Mouse (Mus musculus) CD4-positive helper T cell, adult 2 months (primary cell): ENCODE results near the gene Srebf1.
A peak's percentile ranks its signal among the peaks of the same experiment; 100 is the strongest.

Source experiments
- DNase-seq: peaks from one replicate; pipeline ENCODE4 v3.0.0-alpha.2; 2012; ENCODE audit warnings: low read depth, missing footprints, low spot score

The Srebf1 gene

DNA sequence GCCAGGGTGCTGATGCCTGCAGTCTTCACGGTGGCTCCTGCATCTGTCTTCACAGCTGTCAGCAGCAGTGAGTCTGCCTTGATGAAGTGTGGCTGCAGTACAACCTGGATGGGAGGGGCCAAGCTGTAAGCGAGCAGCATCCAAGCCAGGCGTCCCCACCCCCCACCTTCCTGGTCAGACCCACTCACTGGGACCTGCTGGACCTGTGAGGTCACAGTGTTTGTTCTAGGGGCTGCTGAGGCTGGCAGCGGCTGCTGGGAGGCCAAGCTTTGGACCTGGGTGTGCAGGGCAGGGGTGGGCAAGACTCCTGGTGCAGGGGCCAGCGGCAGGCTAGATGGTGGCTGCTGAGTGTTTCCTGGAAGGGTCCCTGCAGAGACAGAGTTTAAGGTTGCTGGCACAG lies 16.2 kb downstream of the Srebf1 start:
- DNase-seq: no peak

DNA sequence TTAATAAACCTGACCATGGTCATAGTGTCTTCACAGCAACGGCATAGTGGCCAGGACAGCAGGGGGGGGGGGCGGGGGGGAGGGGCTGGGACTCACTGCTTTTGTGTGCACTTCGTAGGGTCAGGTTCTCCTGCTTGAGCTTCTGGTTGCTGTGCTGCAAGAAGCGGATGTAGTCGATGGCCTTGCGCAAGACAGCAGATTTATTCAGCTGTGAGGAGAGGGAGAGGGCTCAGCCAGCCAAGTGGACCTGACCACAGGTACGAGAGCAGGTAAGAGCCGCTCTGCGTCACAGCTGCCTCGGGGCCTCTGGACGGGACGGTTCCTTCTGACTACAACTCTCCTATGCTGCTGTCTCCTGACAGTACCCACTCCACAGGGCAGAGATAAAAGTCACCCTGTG lies 17.4 kb downstream of the Srebf1 start:
- DNase-seq: no peak

DNA sequence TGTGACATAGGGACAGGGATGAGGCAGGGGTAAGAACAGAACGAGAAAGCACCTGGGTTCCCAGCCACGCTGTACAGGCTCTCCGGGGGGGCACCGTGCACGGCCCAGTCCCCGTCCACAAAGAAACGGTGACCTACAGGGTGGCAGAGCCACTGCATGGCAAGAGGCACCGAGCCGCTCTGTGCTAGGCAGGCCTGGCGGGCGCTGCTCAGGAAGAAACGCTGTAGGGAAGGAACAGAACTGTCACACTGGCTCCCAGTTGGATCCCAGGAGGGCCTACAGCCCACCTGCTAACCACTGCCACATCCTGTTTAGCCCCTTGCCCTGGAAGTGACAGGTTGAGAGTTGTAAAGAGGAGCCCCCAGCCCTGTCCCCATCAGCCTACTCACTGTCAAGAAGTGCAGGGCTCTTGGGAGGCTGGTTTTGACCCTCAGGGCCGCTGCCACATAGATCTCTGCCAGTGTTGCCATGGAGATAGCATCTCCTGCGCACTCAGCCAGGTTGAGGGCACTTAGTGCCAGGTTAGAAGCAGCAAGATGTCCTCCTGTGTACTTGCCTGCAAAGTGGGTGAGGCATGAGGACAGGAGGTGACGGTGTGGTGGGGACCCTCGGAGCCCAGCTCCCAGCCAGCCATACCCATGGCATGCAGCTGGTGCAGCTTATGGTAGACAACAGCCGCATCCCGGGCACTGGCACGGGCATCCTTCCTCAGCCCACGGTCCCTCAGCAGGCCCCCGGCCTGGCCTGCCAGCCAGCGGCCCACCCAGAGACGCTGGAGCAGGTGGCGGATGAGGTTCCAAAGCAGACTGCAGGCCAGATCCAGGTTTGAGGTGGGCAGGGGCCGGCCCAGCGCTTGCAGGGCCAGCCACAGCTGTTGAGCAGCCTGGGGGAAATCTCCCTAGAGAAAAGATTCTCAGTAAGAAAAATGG lies 19.4 kb downstream of the Srebf1 start:
- no peak for DNase-seq

DNA sequence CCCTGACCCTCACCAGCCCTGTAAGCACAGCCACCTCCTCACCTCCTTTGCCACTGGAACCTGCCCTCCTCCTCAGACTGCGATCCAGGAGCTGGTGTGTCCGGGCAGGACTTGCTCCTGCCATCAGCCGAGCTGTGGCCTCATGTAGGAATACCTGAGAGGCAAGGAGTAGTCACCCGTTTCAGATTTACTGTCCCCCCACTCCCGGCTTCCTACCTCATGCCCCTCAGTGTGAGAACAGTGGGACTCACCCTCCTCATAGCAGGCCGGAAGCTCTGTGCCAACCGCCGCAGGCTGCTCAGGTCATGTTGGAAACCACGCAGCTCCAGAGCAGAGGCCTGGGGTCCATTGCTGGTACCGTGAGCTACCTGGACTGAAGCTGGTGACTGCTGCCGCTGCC lies 22.0 kb downstream of the Srebf1 start:
- DNase-seq: no peak

DNA sequence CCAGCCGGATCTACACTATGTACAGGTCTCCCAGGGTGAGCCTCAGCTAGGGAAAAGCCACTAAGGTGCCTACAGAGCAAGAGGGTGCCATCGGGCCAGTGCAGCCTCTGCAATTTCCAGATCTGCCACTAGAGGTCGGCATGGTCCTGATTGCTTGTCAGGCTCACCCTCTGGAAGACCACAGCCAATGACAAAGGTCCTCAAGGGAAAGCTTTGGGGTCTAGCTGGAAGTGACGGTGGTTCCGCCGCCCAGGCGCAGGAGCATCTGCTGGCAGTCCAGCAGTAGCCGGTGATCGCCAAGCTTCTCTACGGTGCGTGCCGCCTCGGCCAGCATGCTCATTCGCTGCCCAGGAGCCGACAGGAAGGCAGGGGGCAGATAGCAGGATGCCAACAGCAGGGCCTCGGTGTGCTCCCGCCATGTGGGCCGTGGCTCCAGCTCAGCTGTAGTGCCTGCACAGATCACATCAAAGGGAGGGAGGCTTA lies 22.6 kb downstream of the Srebf1 start:
- DNase-seq: peak; percentile 81

DNA sequence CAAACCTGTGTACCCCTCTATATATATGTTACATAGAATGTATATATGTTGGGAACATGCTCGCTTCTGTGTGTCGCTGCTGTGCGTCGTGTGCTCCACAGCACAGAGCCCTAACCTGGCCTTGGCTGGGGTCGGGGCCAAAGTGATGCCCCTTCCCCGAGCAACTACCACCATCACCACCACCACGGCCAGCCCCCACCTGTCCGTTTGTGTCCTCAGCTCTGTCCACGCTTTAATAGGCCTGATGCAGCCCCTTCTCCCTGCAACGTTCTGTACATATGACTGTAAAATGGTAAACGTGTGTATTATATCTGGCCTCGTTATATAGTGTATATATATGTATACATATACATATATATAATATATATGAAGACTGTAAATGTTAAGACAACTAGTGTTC lies 23.7 kb downstream of the Srebf1 start:
- no peak for DNase-seq

DNA sequence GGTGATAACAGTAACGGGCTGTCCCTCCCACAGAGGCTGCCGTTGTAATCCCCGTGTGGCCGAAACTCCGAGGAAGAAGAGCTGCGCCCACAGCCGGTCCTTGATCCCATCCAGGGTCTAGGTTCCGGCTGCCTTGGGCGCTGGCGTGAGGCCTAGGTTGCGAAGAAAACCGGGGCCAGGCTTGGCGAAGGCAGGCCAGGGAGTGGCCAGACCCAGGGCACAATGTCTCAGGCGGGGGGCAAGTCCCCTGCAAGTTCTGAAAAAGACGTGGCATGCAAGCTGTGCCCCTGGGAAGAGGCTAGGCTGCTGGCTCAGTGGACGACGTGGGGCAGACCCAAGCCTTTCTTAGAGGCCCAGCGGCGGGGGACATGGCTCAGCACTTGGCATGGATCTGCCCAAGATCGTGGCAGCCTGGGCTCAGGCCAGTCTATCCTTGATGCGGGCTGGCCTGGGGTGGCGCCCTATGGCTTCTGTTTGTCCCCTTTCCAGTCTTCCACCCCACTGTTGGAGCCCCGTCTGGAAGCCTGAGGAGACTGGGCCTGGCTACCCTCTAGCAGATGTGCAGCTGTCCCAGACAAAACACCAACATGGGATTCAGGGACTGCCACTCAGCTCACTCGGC lies 24.3 kb downstream of the Srebf1 start:
- DNase-seq: no peak

DNA sequence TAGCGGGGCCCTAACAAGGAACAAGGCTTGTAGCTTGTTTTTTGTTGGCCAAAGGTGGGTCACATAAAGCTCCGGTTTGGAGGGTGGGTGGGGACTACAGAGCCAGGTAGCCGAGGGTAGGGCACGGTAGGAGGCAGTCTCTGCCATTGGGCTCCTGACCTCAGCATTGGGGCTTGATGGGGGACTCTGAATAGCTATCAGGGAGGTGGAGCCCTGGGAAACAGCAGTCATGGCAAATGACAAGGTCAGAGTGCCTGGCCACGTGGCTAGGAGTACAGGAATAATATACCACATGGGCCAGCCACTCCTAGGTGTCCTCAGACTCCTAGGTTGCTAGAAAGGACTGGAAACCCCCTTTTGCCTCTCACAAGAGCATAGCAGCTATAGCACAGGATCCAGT lies 26.0 kb downstream of the Srebf1 start:
- no peak for DNase-seq

DNA sequence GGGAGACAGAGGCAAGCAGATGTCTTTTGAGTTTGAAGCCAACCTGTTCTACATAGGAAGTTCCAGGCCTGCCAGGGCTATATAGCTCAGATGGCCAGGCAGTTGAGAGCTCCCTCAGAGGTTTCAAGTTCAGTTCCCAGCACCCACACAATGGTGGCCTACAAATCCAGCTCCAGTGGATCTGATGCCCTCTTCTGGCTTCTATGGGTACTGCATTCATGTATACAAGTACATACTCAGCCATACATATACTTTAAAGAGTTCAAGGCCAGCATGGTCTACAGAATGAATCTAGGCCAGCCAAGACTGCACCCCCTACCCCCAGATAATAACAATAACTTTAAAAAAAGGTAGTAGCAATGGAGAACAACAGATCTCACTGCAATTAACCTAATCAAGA lies 27.3 kb downstream of the Srebf1 start:
- DNase-seq: peak; percentile 66

DNA sequence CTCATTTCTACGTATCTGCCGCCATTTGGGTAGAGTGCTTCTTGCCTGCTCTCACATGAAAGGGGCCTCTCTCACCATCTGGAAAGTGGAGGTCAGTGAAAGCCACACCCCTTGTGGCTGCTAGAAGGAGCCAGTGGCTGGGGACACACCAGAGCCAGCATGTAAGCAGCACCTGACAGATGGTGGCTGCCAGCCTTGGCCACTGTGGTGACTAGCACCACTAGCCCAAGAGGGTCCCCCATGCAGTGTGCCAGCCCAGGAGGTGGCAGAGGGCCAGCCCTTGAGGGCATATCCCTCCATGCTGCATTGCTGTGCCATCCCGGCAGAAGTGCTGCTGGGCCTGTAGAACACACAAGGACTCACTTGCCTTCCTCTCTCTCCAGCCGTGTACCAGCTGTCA lies 28.8 kb downstream of the Srebf1 start:
- no peak for DNase-seq

DNA sequence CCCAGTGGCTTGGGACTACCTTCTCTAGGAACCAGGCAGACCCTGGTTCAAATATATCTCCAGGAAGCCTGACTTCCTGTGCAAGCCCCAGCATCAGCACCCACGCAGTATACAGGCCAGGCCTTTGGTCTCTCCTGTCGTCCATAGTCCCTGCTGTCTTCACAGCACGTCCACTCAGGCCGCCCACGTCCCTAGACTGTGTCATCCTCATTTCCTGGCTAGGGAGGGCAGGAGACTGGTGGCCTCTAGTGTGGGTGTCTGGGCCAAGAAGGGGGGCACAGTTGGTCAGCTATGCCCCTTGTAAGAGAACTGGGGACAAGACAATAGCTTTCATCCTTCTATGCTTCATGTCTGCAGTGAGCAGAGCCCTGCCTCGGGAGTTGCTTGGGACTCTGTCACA lies 29.8 kb downstream of the Srebf1 start:
- no peak for DNase-seq

DNA sequence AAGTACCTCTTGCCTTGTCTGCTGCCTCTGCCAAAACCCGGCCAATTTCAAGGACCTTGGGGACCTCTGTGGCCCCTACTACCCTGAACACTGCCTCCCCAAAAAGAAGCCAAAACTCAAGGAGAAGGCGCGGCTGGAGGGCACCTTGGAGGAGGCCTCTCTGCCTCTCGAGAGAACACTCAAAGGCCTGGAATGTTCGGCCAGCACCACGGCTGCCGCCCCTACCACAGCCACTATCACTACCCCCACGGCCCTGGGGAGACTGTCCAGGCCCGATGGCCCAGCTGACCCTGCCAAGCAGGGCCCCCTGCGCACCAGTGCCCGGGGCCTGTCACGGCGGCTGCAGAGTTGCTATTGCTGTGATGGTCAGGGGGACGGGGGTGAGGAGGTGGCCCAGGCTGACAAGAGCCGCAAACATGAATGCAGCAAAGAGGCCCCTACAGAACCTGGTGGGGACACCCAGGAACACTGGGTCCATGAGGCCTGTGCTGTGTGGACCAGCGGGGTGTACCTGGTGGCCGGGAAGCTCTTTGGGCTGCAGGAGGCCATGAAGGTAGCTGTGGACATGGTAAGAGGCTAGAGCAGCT lies 32.2 kb downstream of the Srebf1 start:
- DNase-seq: no peak

DNA sequence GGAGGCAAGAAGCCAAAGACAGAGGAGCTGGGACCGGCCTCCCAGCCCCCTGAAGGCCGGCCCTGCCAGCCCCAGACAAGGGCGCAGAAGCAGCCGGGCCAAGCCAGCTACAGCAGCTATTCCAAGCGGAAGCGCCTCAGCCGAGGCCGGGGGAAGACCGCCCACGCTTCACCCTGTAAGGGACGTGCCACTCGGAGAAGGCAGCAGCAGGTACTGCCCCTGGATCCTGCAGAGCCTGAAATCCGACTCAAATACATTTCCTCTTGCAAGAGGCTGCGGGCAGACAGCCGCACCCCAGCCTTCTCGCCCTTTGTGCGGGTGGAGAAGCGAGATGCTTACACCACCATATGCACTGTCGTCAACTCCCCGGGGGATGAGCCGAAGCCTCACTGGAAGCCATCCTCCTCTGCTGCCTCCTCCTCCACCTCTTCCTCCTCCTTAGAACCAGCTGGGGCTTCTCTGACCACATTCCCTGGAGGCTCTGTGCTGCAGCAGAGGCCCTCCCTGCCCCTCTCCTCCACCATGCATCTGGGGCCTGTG lies 32.8 kb downstream of the Srebf1 start:
- no peak for DNase-seq

DNA sequence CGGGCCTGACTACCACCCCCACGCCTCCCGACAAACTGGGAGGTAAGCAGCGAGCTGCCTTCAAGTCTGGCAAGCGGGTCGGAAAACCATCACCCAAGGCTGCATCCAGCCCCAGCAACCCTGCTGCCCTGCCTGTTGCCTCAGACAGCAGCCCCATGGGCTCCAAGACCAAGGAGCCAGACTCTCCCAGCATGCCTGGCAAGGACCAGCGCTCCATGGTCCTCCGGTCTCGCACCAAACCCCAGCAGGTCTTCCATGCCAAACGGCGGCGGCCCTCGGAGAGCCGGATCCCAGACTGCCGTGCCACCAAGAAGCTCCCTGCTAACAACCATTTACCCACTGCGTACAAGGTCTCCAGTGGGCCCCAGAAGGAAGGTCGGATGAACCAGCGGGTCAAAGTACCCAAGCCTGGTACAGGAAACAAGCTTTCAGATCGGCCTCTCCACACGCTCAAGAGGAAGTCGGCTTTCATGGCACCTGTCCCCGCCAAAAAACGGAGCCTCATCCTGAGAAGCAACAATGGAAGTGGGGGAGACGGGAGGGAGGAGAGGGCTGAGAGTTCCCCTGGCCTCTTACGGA lies 34.0 kb downstream of the Srebf1 start:
- no peak for DNase-seq

DNA sequence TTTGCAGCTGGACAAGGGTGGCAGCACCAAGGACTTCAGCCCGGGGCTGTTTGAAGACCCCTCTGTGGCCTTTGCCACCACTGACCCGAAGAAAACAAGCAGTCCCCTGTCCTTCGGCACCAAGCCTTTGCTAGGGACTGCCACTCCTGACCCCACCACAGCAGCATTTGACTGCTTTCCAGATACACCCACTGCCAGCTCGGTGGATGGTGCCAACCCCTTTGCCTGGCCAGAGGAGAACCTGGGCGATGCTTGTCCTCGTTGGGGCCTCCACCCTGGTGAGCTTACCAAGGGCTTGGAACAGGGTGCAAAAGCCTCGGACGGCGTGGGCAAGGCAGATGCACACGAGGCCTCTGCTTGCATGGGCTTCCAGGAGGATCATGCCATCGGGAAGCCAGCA lies 35.3 kb downstream of the Srebf1 start:
- no peak for DNase-seq

DNA sequence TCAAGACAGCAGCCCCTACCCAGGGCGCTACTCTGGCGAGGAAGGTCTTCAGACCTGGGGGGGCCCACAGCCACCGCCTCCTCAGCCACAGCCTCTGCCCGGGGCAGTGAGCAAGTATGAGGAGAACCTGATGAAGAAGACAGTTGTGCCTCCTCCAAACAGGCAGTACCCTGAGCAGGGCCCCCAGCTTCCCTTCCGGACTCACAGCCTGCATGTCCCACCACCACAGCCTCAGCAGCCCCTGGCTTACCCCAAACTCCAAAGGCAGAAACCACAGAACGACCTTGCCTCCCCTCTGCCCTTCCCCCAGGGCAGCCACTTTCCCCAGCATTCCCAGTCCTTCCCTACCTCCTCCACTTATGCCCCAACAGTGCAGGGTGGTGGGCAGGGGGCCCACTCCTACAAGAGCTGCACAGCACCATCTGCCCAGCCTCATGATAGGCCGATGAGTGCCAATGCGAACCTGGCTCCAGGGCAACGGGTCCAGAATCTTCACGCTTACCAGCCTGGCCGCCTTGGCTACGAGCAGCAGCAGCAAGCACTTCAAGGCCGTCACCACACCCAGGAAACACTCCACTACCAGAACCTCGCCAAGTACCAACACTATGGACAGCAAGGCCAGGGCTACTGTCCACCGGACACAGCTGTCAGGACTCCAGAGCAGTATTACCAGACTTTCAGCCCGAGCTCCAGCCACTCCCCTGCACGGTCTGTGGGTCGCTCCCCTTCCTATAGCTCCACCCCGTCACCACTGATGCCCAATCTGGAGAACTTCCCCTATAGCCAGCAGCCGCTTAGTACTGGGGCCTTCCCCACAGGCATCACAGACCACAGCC lies 36.8 kb downstream of the Srebf1 start:
- no peak for DNase-seq

DNA sequence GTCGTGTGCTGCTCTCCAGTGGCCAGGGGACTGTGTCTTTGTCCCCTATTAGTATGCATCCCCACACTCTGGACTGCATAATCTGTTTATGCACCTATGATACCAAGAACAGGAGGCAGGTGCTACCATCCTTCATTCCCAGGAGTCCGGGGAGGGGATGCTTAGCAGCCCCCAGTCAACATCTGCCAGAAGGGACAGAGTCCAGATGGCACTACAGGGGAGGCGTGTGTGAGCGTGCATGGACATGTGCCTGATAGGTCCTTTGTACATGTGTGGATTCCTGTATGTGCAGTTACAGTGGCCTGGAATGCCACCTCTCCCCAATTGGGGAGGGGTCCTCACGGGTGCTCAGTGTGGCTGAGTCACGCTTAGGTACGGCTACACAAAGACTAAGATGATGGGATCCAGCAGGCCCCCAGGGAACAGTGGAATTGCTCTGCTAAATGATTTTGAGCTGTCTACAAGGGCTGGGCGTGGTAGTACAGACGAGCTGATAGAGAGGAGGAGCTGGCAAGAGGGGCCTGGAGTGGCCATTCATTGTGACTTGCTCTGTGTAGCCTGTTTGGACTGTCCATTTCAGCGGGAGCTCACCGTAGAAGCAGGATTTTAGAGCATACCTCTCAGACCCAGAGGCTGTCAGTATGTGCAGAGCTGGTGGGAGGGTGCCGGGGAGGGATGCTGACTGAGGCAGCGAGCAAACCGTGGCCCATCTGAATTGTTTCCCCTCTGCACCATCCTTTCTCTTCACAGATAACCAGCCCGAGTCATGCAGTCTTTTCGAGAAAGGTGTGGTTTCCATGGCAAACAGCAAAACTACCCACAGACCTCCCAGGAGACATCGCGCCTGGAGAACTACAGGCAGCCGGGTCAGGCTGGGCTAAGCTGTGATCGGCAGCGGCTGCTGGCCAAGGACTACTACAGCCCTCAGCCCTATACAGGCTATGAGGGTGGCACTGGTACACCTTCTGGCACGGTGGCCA lies 37.7 kb downstream of the Srebf1 start:
- no peak for DNase-seq

DNA sequence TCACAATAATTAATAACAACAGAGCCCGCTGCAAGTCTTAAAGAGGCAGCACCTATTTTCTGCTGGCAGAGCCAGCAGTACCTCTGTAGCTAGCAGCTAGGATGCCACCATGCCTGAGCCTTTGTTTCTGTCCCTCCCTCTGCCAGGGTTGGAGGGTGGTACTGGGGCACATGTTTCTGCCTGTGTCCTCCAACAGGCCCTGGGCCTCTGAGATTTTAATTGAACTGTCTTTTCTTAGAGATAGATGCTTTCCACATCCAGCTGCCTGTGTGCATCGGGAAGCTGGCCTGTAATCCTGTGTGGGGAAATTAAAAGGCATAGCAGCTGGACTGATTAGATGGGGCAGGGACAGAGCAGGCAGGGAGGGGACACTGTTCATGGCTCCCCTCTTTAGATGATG lies 39.6 kb downstream of the Srebf1 start:
- DNase-seq: no peak

DNA sequence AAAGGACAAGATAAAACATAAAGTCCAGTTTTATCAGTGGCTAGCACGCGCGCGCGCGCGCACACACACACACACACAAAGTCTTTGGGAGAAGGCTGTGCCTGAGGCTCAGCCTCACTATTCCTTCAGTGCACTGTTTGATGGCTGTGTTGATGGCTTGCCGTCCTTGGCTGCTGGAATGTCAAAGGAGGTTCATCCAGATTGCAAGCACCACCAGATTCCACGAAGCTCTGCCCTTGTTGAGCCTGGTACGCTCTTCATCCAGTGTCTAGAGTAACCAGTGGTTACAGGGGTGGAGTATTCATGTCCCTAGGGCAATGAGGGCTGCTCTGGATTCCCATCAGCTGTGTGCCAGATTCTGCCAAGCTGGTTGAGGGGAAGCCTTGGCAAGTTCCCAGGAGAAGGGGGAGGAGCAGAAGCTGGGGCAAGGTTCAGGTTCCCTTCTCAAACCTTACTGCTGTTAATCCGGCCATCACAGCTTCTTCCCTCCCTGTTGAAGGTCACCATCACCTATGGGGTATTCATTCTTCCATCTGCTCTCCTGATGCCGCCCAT lies 40.2 kb downstream of the Srebf1 start:
- no peak for DNase-seq

DNA sequence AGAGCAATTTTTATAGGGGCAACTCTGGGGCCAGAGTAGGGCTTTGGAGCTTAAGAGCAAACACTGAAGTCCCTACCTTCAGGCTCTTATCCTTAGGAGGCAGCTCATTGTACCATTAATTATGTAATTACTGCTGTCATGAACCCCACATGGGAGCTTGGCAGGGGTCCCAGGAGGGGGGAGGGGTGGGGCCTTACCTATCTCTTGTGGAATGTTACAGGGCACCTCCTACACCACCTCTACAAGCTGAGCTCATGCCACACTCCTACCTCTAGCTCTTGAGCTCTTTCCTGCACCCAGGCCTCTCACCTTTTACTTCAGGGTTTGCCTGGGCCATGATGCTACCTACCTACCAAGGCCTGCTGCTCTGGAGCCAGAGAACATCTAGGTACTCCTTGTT lies 43.9 kb downstream of the Srebf1 start:
- no peak for DNase-seq
